Mouse (Mus musculus) frontal cortex, adult 2 months (tissue): ENCODE results near the gene Rptor. TPM values are rescaled to one million over a fixed set of nuclear protein-coding genes. Genes with fewer than 3 reads are reported as not detected.

Experiments
- DNase-seq, 2 experiments: peaks; one replicate each; pipeline ENCODE4 v3.0.0; 2022; ENCODE audit warnings: low spot score in 1 of 2; ENCODE audit errors: extremely low spot score in 1 of 2
- polyA plus RNA-seq: library from polyadenylated mRNA; depleted of rRNA; stranded (reverse); fragments of >200 nt; gene quantifications from 2 replicates; pipeline ENCODE4 v1.2.3, GENCODE M21; 2012

The Rptor gene
- polyA plus RNA-seq, 1 experiment = 38.6 TPM

GRCm38 (mm10) chr11:119731382-119731781 is 128.7 kb downstream of the Rptor start:
- DNase-seq = no peak

GRCm38 (mm10) chr11:119732362-119732761 is 129.7 kb downstream of the Rptor start:
- DNase-seq = no peak

GRCm38 (mm10) chr11:119732961-119733656 is 130.4 kb downstream of the Rptor start:
- no peak for DNase-seq

GRCm38 (mm10) chr11:119733657-119733990 is 130.9 kb downstream of the Rptor start:
- no peak for DNase-seq

GRCm38 (mm10) chr11:119735152-119735551 is 132.4 kb downstream of the Rptor start:
- DNase-seq = no peak

GRCm38 (mm10) chr11:119738990-119739846 is 136.5 kb downstream of the Rptor start:
- DNase-seq = peak; percentile 11 to 60

GRCm38 (mm10) chr11:119741401-119741800 is 138.7 kb downstream of the Rptor start:
- no peak for DNase-seq

- DNase-seq = no peak
Observed at GRCm38 (mm10) chr11:119744436-119744835, 141.7 kb downstream of the Rptor start.

- DNase-seq = no peak
Observed at GRCm38 (mm10) chr11:119745333-119745732, 142.6 kb downstream of the Rptor start.

GRCm38 (mm10) chr11:119754459-119754858 is 151.8 kb downstream of the Rptor start:
- DNase-seq = no peak

GRCm38 (mm10) chr11:119758214-119758613 is 155.5 kb downstream of the Rptor start:
- DNase-seq = no peak

- no peak for DNase-seq
Observed at GRCm38 (mm10) chr11:119758705-119759327, 156.1 kb downstream of the Rptor start.

GRCm38 (mm10) chr11:119762911-119763310 is 160.2 kb downstream of the Rptor start:
- peak in 1 of 2 experiments; percentile 51 for DNase-seq

- no peak for DNase-seq
Observed at GRCm38 (mm10) chr11:119766023-119766422, 163.3 kb downstream of the Rptor start.

GRCm38 (mm10) chr11:119766782-119767459 is 164.2 kb downstream of the Rptor start:
- DNase-seq = no peak

GRCm38 (mm10) chr11:119767525-119767924 is 164.8 kb downstream of the Rptor start:
- no peak for DNase-seq

- DNase-seq = no peak
Observed at GRCm38 (mm10) chr11:119768511-119768910, 165.8 kb downstream of the Rptor start.

GRCm38 (mm10) chr11:119769666-119770065 is 167.0 kb downstream of the Rptor start:
- no peak for DNase-seq

GRCm38 (mm10) chr11:119770985-119771384 is 168.3 kb downstream of the Rptor start:
- no peak for DNase-seq

- DNase-seq = no peak
Observed at GRCm38 (mm10) chr11:119772896-119773295, 170.2 kb downstream of the Rptor start.
